Mouse (Mus musculus): ENCODE data around the gene Pdzrn4.

The Pdzrn4 gene

GRCm38 (mm10) chr15:92587431-92587830 lies 190.8 kb downstream of the Pdzrn4 start:
- no peak for DNase-seq (ENCODE audit: low spot score)

GRCm38 (mm10) chr15:92594721-92595120 lies 198.0 kb downstream of the Pdzrn4 start:
- no peak for DNase-seq (ENCODE audit: low spot score)

- no peak for DNase-seq (ENCODE audit: low spot score)
Observed at GRCm38 (mm10) chr15:92597011-92597780, 200.5 kb downstream of the Pdzrn4 start.

- DNase-seq (ENCODE audit: low spot score): no peak
Observed at GRCm38 (mm10) chr15:92598380-92599295, 202.0 kb downstream of the Pdzrn4 start.

- no peak for DNase-seq (ENCODE audit: low spot score)
Observed at GRCm38 (mm10) chr15:92599381-92599780, 202.7 kb downstream of the Pdzrn4 start.

GRCm38 (mm10) chr15:92610866-92611265 lies 214.2 kb downstream of the Pdzrn4 start:
- DNase-seq (ENCODE audit: low spot score): no peak

GRCm38 (mm10) chr15:92612386-92612785 lies 215.7 kb downstream of the Pdzrn4 start:
- no peak for DNase-seq (ENCODE audit: low spot score)

- no peak for DNase-seq (ENCODE audit: low spot score)
Observed at GRCm38 (mm10) chr15:92613228-92613627, 216.5 kb downstream of the Pdzrn4 start.

- no peak for DNase-seq (ENCODE audit: low spot score)
Observed at GRCm38 (mm10) chr15:92621731-92622234, 225.1 kb downstream of the Pdzrn4 start.

GRCm38 (mm10) chr15:92622323-92622722 lies 225.6 kb downstream of the Pdzrn4 start:
- DNase-seq (ENCODE audit: low spot score): no peak

- no peak for DNase-seq (ENCODE audit: low spot score)
Observed at GRCm38 (mm10) chr15:92629172-92629571, 232.5 kb downstream of the Pdzrn4 start.

- DNase-seq (ENCODE audit: low spot score): no peak
Observed at GRCm38 (mm10) chr15:92634044-92634610, 237.4 kb downstream of the Pdzrn4 start.

GRCm38 (mm10) chr15:92640212-92641082 lies 243.8 kb downstream of the Pdzrn4 start:
- no peak for DNase-seq (ENCODE audit: low spot score)

GRCm38 (mm10) chr15:92671279-92672051 lies 274.8 kb downstream of the Pdzrn4 start:
- no peak for DNase-seq (ENCODE audit: low spot score)

GRCm38 (mm10) chr15:92676096-92676495 lies 279.4 kb downstream of the Pdzrn4 start:
- no peak for DNase-seq (ENCODE audit: low spot score)

GRCm38 (mm10) chr15:92678377-92678776 lies 281.7 kb downstream of the Pdzrn4 start:
- DNase-seq (ENCODE audit: low spot score): no peak

- no peak for DNase-seq (ENCODE audit: low spot score)
Observed at GRCm38 (mm10) chr15:92679541-92679940, 282.9 kb downstream of the Pdzrn4 start.

- no peak for DNase-seq (ENCODE audit: low spot score)
Observed at GRCm38 (mm10) chr15:92696276-92696956, 299.7 kb downstream of the Pdzrn4 start.

GRCm38 (mm10) chr15:92704146-92704545 lies 307.5 kb downstream of the Pdzrn4 start:
- DNase-seq (ENCODE audit: low spot score): no peak

GRCm38 (mm10) chr15:92738676-92739075 lies 342.0 kb downstream of the Pdzrn4 start:
- no peak for DNase-seq (ENCODE audit: low spot score)

Data from T-cell, adult 2 months (primary cell).